Mouse (Mus musculus) cerebellum, adult 2 months (tissue): ENCODE measurements at regions not wholly inside any gene's neighbourhood (a gene's known extent, or its start where the extent isn't known, plus 50 kb on each side); places are given as distances from the start of the nearest gene placed in this dataset.
A peak's percentile ranks its signal among the peaks of the same experiment; 100 is the strongest.

ENCODE experiments used
- DNase-seq, 2 experiments: peaks; one replicate each; pipeline ENCODE4 v3.0.0; 2021
- H3K27ac ChIP-seq: fragments of 200-500 bp; 2 replicates; pipeline ENCODE4 v1.5.1; 2012; ENCODE audit warnings: low read length, control low read depth, inconsistent platforms; ENCODE audit not compliant: insufficient read depth
- H3K27me3 ChIP-seq: fragments of 200-500 bp; 2 replicates; pipeline ENCODE4 v1.6.1; 2012; ENCODE audit warnings: inconsistent platforms, mild to moderate bottlenecking, low read length, moderate library complexity; ENCODE audit not compliant: control insufficient read depth, insufficient read depth
- H3K4me1 ChIP-seq: fragments of 200-500 bp; 2 replicates; pipeline ENCODE4 v1.6.1; 2011; ENCODE audit warnings: low read length; ENCODE audit not compliant: control insufficient read depth, insufficient read depth
- H3K4me3 ChIP-seq: fragments of 200-500 bp; replicated peaks from 2 replicates; pipeline ENCODE3; 2011; ENCODE audit warnings: mild to moderate bottlenecking, low read depth, low read length, control low read depth; ENCODE audit not compliant: insufficient read depth
- CTCF ChIP-seq: fragments of 200-500 bp; IDR thresholded peaks from 2 replicates; pipeline ENCODE4 v1.5.1; 2011; ENCODE audit warnings: low read depth, mild to moderate bottlenecking, control low read depth, low read length, moderate library complexity, borderline replicate concordance; ENCODE audit not compliant: insufficient read depth
- POLR2A ChIP-seq: fragments of 200-500 bp; IDR thresholded peaks from 2 replicates; pipeline ENCODE4 v1.6.1; 2011; ENCODE audit warnings: low read length, control low read depth, borderline replicate concordance; ENCODE audit not compliant: insufficient read depth
- WGBS: fragments of 180-500 bp; shearing (Covaris S2); methylation state at CpG from one replicate; pipeline ENCODE4 v1.1.7; 2018; 5-methylcytosine and 5-hydroxymethylcytosine counted together

GRCm38 (mm10) chr15:29026219-29026618, 822.7 kb downstream of the Dnah5 start:
- H3K27ac ChIP-seq: no peak overlapping the region
- no peak overlapping the region for H3K4me3 ChIP-seq
- H3K4me1 ChIP-seq: no peaks in the 10 kb centered on the region
- WGBS: 94% methylated on average over 3 of the region's 3 CpGs
- no peak for DNase-seq
- TF ChIP-seq POLR2A (no peak), CTCF (no peak)
- no peaks in the 10 kb centered on the region for H3K27me3 ChIP-seq

DNA sequence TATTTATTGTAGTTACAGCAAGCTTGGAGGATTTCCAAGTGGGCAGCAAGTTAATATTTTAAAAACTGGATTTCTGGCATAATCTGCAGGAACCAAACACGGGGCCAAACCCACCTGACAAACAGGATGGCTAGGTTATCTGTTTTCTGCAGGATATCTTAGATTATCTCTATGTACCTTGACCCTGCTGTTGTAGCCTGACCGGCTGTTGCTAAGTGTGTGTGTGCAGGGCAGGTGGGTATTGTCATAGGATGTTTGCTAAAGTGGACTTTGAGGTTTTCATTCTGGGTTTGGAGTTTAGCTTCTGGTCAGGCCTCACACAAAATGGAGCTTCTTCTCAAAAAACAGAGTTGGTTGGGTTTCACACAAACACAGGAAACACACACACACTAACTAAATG, 835.4 kb downstream of the Dnah5 start:
- no peak for TF ChIP-seq CTCF
- TF ChIP-seq POLR2A: no peak
- DNase-seq: no peak
- Histone ChIP-seq H3K27ac (no peak overlapping the region), H3K4me1 (no peaks in the 10 kb centered on the region), H3K4me3 (no peak overlapping the region), H3K27me3 (no peaks in the 10 kb centered on the region)
- whole genome bisulfite sequencing: 72% methylated on average over 2 of the region's 2 CpGs

DNA sequence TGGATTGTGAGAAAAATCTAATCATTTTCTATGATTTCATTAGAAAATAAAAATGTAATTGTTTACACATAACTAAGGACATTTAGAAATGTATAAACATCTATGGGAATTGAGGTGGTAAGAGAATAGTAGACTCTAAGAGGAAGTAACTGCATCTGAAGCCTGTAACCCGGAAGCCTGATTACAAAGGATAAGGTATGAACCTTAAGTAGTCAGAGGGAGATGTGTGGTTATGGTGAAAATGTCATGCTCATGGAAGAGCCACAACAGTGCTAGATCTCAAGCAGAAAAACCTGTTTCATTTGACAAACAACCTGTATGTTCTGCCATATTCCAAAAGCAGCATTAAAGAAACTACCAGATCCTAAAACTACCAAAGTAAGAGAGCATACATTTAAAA, 847.6 kb downstream of the Dnah5 start:
- 98% methylated on average over 1 of the region's 1 CpGs for WGBS
- Histone ChIP-seq H3K4me3 (no peak overlapping the region), H3K27ac (no peak overlapping the region), H3K27me3 (no peaks in the 10 kb centered on the region), H3K4me1 (peaks cover 4% of the 10 kb centered on the region)
- TF ChIP-seq POLR2A: no peak
- no peak for TF ChIP-seq CTCF
- DNase-seq: no peak

DNA sequence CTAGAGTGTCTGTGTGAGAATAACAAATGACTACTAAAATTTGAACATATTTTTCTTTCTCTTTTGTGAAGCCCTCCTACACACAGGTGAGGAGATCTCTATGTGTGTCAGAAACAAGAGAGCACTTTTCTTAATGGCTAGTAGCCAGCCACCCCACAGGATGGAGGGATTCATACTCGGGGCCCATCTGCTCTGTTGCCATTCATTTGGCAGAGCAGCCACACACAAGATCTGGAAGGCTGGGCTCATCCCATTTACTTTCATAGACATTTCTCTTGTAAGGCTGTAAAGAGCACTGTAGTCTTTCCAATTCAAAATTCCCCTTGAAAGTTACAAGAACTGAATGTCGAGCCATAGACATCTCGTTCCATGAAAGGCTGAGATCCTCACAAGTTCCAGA, 848.2 kb downstream of the Dnah5 start:
- TF ChIP-seq CTCF (no peak), POLR2A (no peak)
- no peak overlapping the region for H3K27ac ChIP-seq
- WGBS: 8% methylated on average over 3 of the region's 3 CpGs
- no peaks in the 10 kb centered on the region for H3K27me3 ChIP-seq
- H3K4me3 ChIP-seq: no peak overlapping the region
- peaks cover 4% of the 10 kb centered on the region for H3K4me1 ChIP-seq
- peak; percentile 58 to 87 for DNase-seq

GRCm38 (mm10) chr15:29061016-29061415, 857.5 kb downstream of the Dnah5 start:
- Histone ChIP-seq H3K27me3 (no peaks in the 10 kb centered on the region), H3K4me1 (no peaks in the 10 kb centered on the region), H3K4me3 (no peak overlapping the region), H3K27ac (no peak overlapping the region)
- no peak for TF ChIP-seq CTCF
- no peak for TF ChIP-seq POLR2A
- no peak for DNase-seq

DNA sequence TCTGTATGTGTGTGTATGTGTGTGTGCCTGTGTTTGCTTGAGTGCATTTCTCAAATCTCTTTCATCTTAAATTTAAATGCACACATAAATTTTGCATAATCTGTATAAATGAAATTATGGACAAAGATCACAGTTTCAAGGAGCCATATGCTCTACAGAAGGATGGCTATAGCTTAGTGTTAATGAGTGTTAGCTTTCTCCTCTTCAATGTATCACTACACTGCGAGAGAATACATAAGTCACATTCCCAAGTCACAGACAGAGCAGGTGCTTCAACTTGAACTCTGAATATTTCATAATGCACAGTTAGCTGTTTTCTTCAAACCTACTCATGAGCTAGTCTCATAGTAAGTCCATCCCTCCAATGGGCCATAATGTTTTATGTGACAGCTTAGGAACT, 865.5 kb downstream of the Dnah5 start:
- DNase-seq: no peak
- TF ChIP-seq CTCF: no peak
- H3K4me3 ChIP-seq: no peak overlapping the region
- no peaks in the 10 kb centered on the region for H3K4me1 ChIP-seq
- H3K27me3 ChIP-seq: no peaks in the 10 kb centered on the region
- WGBS: 98% methylated on average over 1 of the region's 1 CpGs
- H3K27ac ChIP-seq: no peak overlapping the region

GRCm38 (mm10) chr15:29077748-29078147, 874.2 kb downstream of the Dnah5 start:
- H3K4me3 ChIP-seq: no peak overlapping the region
- no peaks in the 10 kb centered on the region for H3K27me3 ChIP-seq
- no peak for DNase-seq
- H3K4me1 ChIP-seq: no peaks in the 10 kb centered on the region
- H3K27ac ChIP-seq: no peak overlapping the region
- TF ChIP-seq POLR2A: no peak
- no peak for TF ChIP-seq CTCF

DNA sequence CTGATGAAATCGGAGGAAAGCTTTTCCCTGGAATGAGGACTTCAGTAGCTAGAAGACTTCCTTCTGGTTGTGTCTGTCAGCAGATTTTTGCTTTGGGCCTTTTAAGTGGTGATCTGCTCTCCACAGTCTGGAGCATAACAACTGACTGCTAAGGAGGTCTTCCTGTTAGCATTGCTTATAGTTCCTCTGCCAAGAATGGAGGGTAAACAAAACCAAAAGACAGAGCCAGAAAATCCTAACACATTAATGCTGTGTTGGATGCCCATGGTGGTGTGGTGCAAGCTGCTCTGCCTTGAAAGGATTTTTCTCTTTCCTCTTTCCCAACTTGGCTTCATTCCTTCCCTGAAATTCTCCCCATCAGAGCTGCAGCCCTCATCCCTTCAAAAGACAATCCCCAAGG, 901.0 kb downstream of the Dnah5 start:
- Histone ChIP-seq H3K27me3 (no peaks in the 10 kb centered on the region), H3K27ac (no peak overlapping the region), H3K4me1 (no peaks in the 10 kb centered on the region; the same call in 1 of the 2 replicates), H3K4me3 (no peak overlapping the region)
- TF ChIP-seq POLR2A (no peak), CTCF (no peak)
- 5% methylated on average over 1 of the region's 1 CpGs for WGBS
- peak in 1 of 2 experiments; percentile 50 for DNase-seq
